Mouse (Mus musculus): ENCODE measurements around the gene Dcxr. TPM values are rescaled to one million over a fixed set of nuclear protein-coding genes. Genes with fewer than 3 reads are reported as not detected.

The Dcxr gene
- 10 to 100 TPM in 1 of 2 experiments, 1 to 10 TPM in 1; 6.2 to 12.1 TPM for total RNA-seq (2023)

GRCm38 (mm10) chr11:120727169-120727527 lies at the start of gene Dcxr:
Gene Dcxr (minus strand): TSS chr11:120727281.

GRCm38 (mm10) chr11:120762672-120763041 lies 35.6 kb upstream of the Dcxr start, which contains the start of gene Hmga1b:
Gene Hmga1b (plus strand): TSS chr11:120762794.

GRCm38 (mm10) chr11:120731858-120732680 lies 5.0 kb upstream of the Dcxr start, which contains the start of gene Cbr2:
Gene Cbr2 (minus strand): TSS chr11:120732114.

GRCm38 (mm10) chr11:120721124-120722066 lies 5.7 kb downstream of the Dcxr start, which contains the start of gene Rac3:
Gene Rac3 (plus strand): TSS chr11:120721470.

GRCm38 (mm10) chr11:120713580-120714518 lies 13.2 kb downstream of the Dcxr start, which contains the start of the genes Cenpx and Lrrc45:
Gene Cenpx (minus strand): TSS chr11:120713738.
Gene Lrrc45 (plus strand): TSS chr11:120713925.

Other genes starting within 250 kb of the Dcxr start
- gene Mrpl12, start 242.7 kb downstream of the Dcxr start, total RNA-seq (2023), result 10 to 100 TPM; 15.7 to 20.7 TPM
- gene Slc25a10, start 235.4 kb downstream of the Dcxr start, total RNA-seq (2023), result 10 to 100 TPM; 12.5 to 13.2 TPM
- not detected for gene Gcgr, start 196.6 kb downstream of the Dcxr start, total RNA-seq (2023)
- gene Mcrip1, start 177.6 kb downstream of the Dcxr start, total RNA-seq (2023), result 10 to 100 TPM; 28.5 to 32.8 TPM
- gene Ppp1r27, start 176.1 kb downstream of the Dcxr start, total RNA-seq (2023), result not detected
- 100 to 1,000 TPM; 250 to 293 TPM for gene P4hb, start 154.0 kb downstream of the Dcxr start, total RNA-seq (2023)
- gene Arhgdia, start 145.7 kb downstream of the Dcxr start, total RNA-seq (2023), result 100 to 1,000 TPM; 404 to 468 TPM
- 100 to 1,000 TPM; 129 to 148 TPM for gene Alyref, start 128.9 kb downstream of the Dcxr start, total RNA-seq (2023)
- 10 to 100 TPM; 51.5 to 52.9 TPM for gene Anapc11, start 128.9 kb downstream of the Dcxr start, total RNA-seq (2023)
- gene Npb, start 118.8 kb downstream of the Dcxr start, total RNA-seq (2023), result 1 to 10 TPM in 1 of 2 experiments, not detected in 1; 1.3 TPM
- 10 to 100 TPM; 33.2 to 34.6 TPM for gene Pcyt2, start 109.3 kb downstream of the Dcxr start, total RNA-seq (2023)
- gene Sirt7, start 102.0 kb downstream of the Dcxr start, total RNA-seq (2023), result 100 to 1,000 TPM; 117 to 133 TPM
- 100 to 1,000 TPM; 143 to 148 TPM for gene Mafg, start 93.7 kb downstream of the Dcxr start, total RNA-seq (2023)
- 1 to 10 TPM; 1.3 to 2.7 TPM for gene Pycr1, start 83.5 kb downstream of the Dcxr start, total RNA-seq (2023)
- gene Myadml2, start 79.1 kb downstream of the Dcxr start, total RNA-seq (2023), result not detected
- gene Notum, start 66.1 kb downstream of the Dcxr start, total RNA-seq (2023), result 1 to 10 TPM in 1 of 2 experiments, not detected in 1; 1.8 TPM
- gene Aspscr1, start 54.3 kb downstream of the Dcxr start, total RNA-seq (2023), result 10 to 100 TPM; 79.9 to 88.5 TPM
- gene Cenpx, start 13.5 kb downstream of the Dcxr start, total RNA-seq (2023), result 10 to 100 TPM; 35.5 to 36.7 TPM
- gene Lrrc45, start 13.4 kb downstream of the Dcxr start, total RNA-seq (2023), result 10 to 100 TPM; 11.7 to 15.4 TPM
- under 1 TPM in 1 of 2 experiments, not detected in 1; 0.67 TPM for gene Rac3, start 5.8 kb downstream of the Dcxr start, total RNA-seq (2023)
- gene Cbr2, start 4.8 kb upstream of the Dcxr start, total RNA-seq (2023), result 10 to 100 TPM in 1 of 2 experiments, 1 to 10 TPM in 1; 4.7 to 10.3 TPM
- 10 to 100 TPM; 42.1 to 54.6 TPM for gene Hmga1b, start 35.5 kb upstream of the Dcxr start, total RNA-seq (2023)
- 10 to 100 TPM; 12.8 to 14.4 TPM for gene Rfng, start 56.9 kb upstream of the Dcxr start, total RNA-seq (2023)
- gene Gps1, start 57.0 kb upstream of the Dcxr start, total RNA-seq (2023), result 10 to 100 TPM; 32.3 to 47.8 TPM
- 10 to 100 TPM; 31.9 to 38.5 TPM for gene Dus1l, start 69.1 kb upstream of the Dcxr start, total RNA-seq (2023)
- gene Fasn, start 97.3 kb upstream of the Dcxr start, total RNA-seq (2023), result 10 to 100 TPM; 22.3 to 24.3 TPM
- gene Ccdc57, start 205.6 kb upstream of the Dcxr start, total RNA-seq (2023), result 1 to 10 TPM; 2.8 to 5.2 TPM
- gene Slc16a3, start 221.2 kb upstream of the Dcxr start, total RNA-seq (2023), result 100 to 1,000 TPM; 698 to 788 TPM

All from neutrophil, adult 59 days (primary cell).